Comparison of ENCODE assay signal across 15 mouse cellular contexts in genomic region chr11:82857307-82857848, GRCm38 (mm10). TPM values are rescaled to one million over a fixed set of nuclear protein-coding genes. Genes with fewer than 3 reads are reported as not detected.
DNase-seq lines count a peak whose midpoint lies in the region; ATAC-seq lines count a peak whose summit lies in the region.
"Had no signal": no experiment of that assay in that cellular context is flagged by ENCODE, and none has a peak within 500 bp of the region (broad histone marks: within the 10 kb centered on the region; RNA-seq: fewer than 3 reads in every experiment).

No protein-coding gene starts in this region.

- H3K4me3 ChIP-seq in forebrain, embryonic 13.5 days: no peak overlapping the region
- no peak overlapping the region for H3K4me3 ChIP-seq in forebrain, embryonic 10.5 days
- H3K4me3 ChIP-seq in lung, embryonic 15.5 days: no peak overlapping the region
- no peak overlapping the region for H3K4me3 ChIP-seq in liver, embryonic 15.5 days (replicated peaks)
- H3K4me3 ChIP-seq: embryonic facial prominence, embryonic 12.5 days; hindbrain, embryonic 15.5 days; midbrain, embryonic 10.5 days; myocyte had no signal

- H3K4me1 ChIP-seq in forebrain, embryonic 13.5 days: peaks cover 37% of the 10 kb centered on the region
- H3K4me1 ChIP-seq in forebrain, embryonic 10.5 days: peaks cover 26% of the 10 kb centered on the region
- 0 out of 2 replicates have a peak, but pooled peaks cover 5% of the 10 kb centered on the region for H3K4me1 ChIP-seq in lung, embryonic 15.5 days
- H3K4me1 ChIP-seq in liver, embryonic 15.5 days (replicated peaks): peaks cover 79% of the 10 kb centered on the region

- no peak for DNase-seq in forebrain, embryonic 10.5 days (ENCODE audit: extremely low spot score, low spot score)
- peak; percentile 52 to 64 for DNase-seq in kidney, adult 8-10 months
- no peak for DNase-seq in kidney, postnatal 10 days
- DNase-seq in lung, adult 18-20 months: no peak
- DNase-seq in urinary bladder, postnatal 10 days (ENCODE audit: low spot score): no peak
- DNase-seq: adrenal gland, postnatal 14 days; cerebellum, postnatal 36 days had no signal

- no peak overlapping the region for H3K4me2 ChIP-seq in forebrain, embryonic 13.5 days
- no peak overlapping the region for H3K4me2 ChIP-seq in lung, embryonic 15.5 days
- H3K4me2 ChIP-seq in liver, embryonic 15.5 days: no peak overlapping the region
- H3K4me2 ChIP-seq: embryonic facial prominence, embryonic 12.5 days; heart, embryonic 11.5 days; hindbrain, embryonic 15.5 days had no signal

- 81% methylated on average over 13 of the region's 13 CpGs for WGBS in forebrain, embryonic 13.5 days
- 88% methylated on average over 13 of the region's 13 CpGs for WGBS in forebrain, embryonic 10.5 days
- WGBS in lung, embryonic 15.5 days: 70% methylated on average over 13 of the region's 13 CpGs
- WGBS in liver, embryonic 15.5 days (ENCODE audit: insufficient replicate concordance): 68% methylated on average over 13 of the region's 13 CpGs

- no peak for ATAC-seq in forebrain, embryonic 13.5 days
- no peak for ATAC-seq in lung, embryonic 15.5 days (ENCODE audit: borderline replicate concordance, extremely low read depth, low FRiP score, low TSS enrichment)
- ATAC-seq in liver, embryonic 15.5 days (ENCODE audit: insufficient read depth): no peak

- no peaks in the 10 kb centered on the region for H3K36me3 ChIP-seq in forebrain, embryonic 13.5 days (ENCODE audit: poor library complexity, severe bottlenecking)
- H3K36me3 ChIP-seq in forebrain, embryonic 10.5 days (replicated peaks): no peaks in the 10 kb centered on the region
- no peaks in the 10 kb centered on the region for H3K36me3 ChIP-seq in lung, embryonic 15.5 days
- H3K36me3 ChIP-seq in liver, embryonic 15.5 days (replicated peaks): peaks cover 24% of the 10 kb centered on the region
- H3K36me3 ChIP-seq: embryonic facial prominence, embryonic 12.5 days; hindbrain, embryonic 15.5 days; midbrain, embryonic 10.5 days had no signal

- H3K27me3 ChIP-seq in forebrain, embryonic 13.5 days: no peaks in the 10 kb centered on the region
- no peaks in the 10 kb centered on the region for H3K27me3 ChIP-seq in forebrain, embryonic 10.5 days (ENCODE audit: poor library complexity, severe bottlenecking)
- no peaks in the 10 kb centered on the region for H3K27me3 ChIP-seq in lung, embryonic 15.5 days
- no peaks in the 10 kb centered on the region for H3K27me3 ChIP-seq in liver, embryonic 15.5 days
- H3K27me3 ChIP-seq: embryonic facial prominence, embryonic 12.5 days; hindbrain, embryonic 15.5 days had no signal

- no peaks in the 10 kb centered on the region for H3K9me3 ChIP-seq in forebrain, embryonic 13.5 days (replicated peaks)
- no peaks in the 10 kb centered on the region for H3K9me3 ChIP-seq in forebrain, embryonic 10.5 days
- H3K9me3 ChIP-seq in lung, embryonic 15.5 days: no peaks in the 10 kb centered on the region
- no peaks in the 10 kb centered on the region for H3K9me3 ChIP-seq in liver, embryonic 15.5 days (replicated peaks)
- H3K9me3 ChIP-seq: embryonic facial prominence, embryonic 12.5 days; hindbrain, embryonic 15.5 days; midbrain, embryonic 10.5 days had no signal

- H3K27ac ChIP-seq in forebrain, embryonic 13.5 days: peak overlapping the region; percentile 76; the same call in 1 of the 2 replicates
- no peak overlapping the region for H3K27ac ChIP-seq in forebrain, embryonic 10.5 days
- peak overlapping the region; percentile 36; the same call in 1 of the 2 replicates for H3K27ac ChIP-seq in lung, embryonic 15.5 days
- peak overlapping the region; percentile 77 for H3K27ac ChIP-seq in liver, embryonic 15.5 days (replicated peaks)
- H3K27ac ChIP-seq: embryonic facial prominence, embryonic 12.5 days; hindbrain, embryonic 15.5 days; midbrain, embryonic 10.5 days had no signal

- no peak overlapping the region for H3K9ac ChIP-seq in forebrain, embryonic 13.5 days
- no peak overlapping the region for H3K9ac ChIP-seq in lung, embryonic 15.5 days
- no peak overlapping the region for H3K9ac ChIP-seq in liver, embryonic 15.5 days
- H3K9ac ChIP-seq: embryonic facial prominence, embryonic 12.5 days; hindbrain, embryonic 15.5 days had no signal

RNA-seq across cellular contexts. Expression of gene Rffl, which starts 13.6 kb away (rescaled TPM):
- 14.4 and 15.1 TPM in 2 replicates for polyA plus RNA-seq in forebrain, embryonic 13.5 days (2015; fragmentation: Nextera tagmentation; extraction: Ambion mirVana)
- 8.8 and 9.5 TPM in 2 replicates for polyA plus RNA-seq in forebrain, embryonic 10.5 days (2016; fragmentation: Nextera tagmentation; extraction: Ambion mirVana)
- polyA plus RNA-seq in lung, embryonic 15.5 days (2015; fragmentation: Nextera tagmentation; extraction: Ambion mirVana): 11.5 and 12.0 TPM in 2 replicates
- polyA plus RNA-seq in liver, embryonic 15.5 days (2015; fragmentation: Nextera tagmentation; extraction: Ambion mirVana): 24.5 and 26.0 TPM in 2 replicates

RNA-seq across cellular contexts. Expression of gene Rad51d, which starts 33.0 kb away (rescaled TPM):
- 10.9 and 12.8 TPM in 2 replicates for polyA plus RNA-seq in forebrain, embryonic 13.5 days (2015; fragmentation: Nextera tagmentation; extraction: Ambion mirVana)
- polyA plus RNA-seq in forebrain, embryonic 10.5 days (2016; fragmentation: Nextera tagmentation; extraction: Ambion mirVana): 15.3 and 18.0 TPM in 2 replicates
- polyA plus RNA-seq in lung, embryonic 15.5 days (2015; fragmentation: Nextera tagmentation; extraction: Ambion mirVana): 12.2 and 13.2 TPM in 2 replicates
- 5.6 and 6.2 TPM in 2 replicates for polyA plus RNA-seq in liver, embryonic 15.5 days (2015; fragmentation: Nextera tagmentation; extraction: Ambion mirVana)

RNA-seq across cellular contexts. Expression of gene Fndc8, which starts 34.5 kb away (rescaled TPM):
- 0.22 and 0.42 TPM in 2 replicates for polyA plus RNA-seq in forebrain, embryonic 13.5 days (2015; fragmentation: Nextera tagmentation; extraction: Ambion mirVana)
- polyA plus RNA-seq in forebrain, embryonic 10.5 days (2016; fragmentation: Nextera tagmentation; extraction: Ambion mirVana): 0.18 and 0.22 TPM in 2 replicates
- polyA plus RNA-seq in lung, embryonic 15.5 days (2015; fragmentation: Nextera tagmentation; extraction: Ambion mirVana): 0.11 and 0.12 TPM in 2 replicates
- polyA plus RNA-seq in liver, embryonic 15.5 days (2015; fragmentation: Nextera tagmentation; extraction: Ambion mirVana): 0.07 and 0.18 TPM in 2 replicates
- polyA plus RNA-seq: heart, embryonic 11.5 days had no signal

RNA-seq across cellular contexts. Expression of gene Nle1, which starts 50.8 kb away (rescaled TPM):
- polyA plus RNA-seq in forebrain, embryonic 13.5 days (2015; fragmentation: Nextera tagmentation; extraction: Ambion mirVana): 28.1 and 35.9 TPM in 2 replicates
- polyA plus RNA-seq in forebrain, embryonic 10.5 days (2016; fragmentation: Nextera tagmentation; extraction: Ambion mirVana): 49.8 and 52.1 TPM in 2 replicates
- polyA plus RNA-seq in lung, embryonic 15.5 days (2015; fragmentation: Nextera tagmentation; extraction: Ambion mirVana): 29.4 and 34.1 TPM in 2 replicates
- polyA plus RNA-seq in liver, embryonic 15.5 days (2015; fragmentation: Nextera tagmentation; extraction: Ambion mirVana): 12.4 and 13.6 TPM in 2 replicates

RNA-seq across cellular contexts. Expression of gene Unc45b, which starts 53.0 kb away (rescaled TPM):
- polyA plus RNA-seq in forebrain, embryonic 13.5 days (2015; fragmentation: Nextera tagmentation; extraction: Ambion mirVana): 0.25 and 0.40 TPM in 2 replicates
- polyA plus RNA-seq in forebrain, embryonic 10.5 days (2016; fragmentation: Nextera tagmentation; extraction: Ambion mirVana): 0.23 and 0.31 TPM in 2 replicates
- 10.7 and 11.2 TPM in 2 replicates for polyA plus RNA-seq in lung, embryonic 15.5 days (2015; fragmentation: Nextera tagmentation; extraction: Ambion mirVana)
- 1.7 TPM in 2 replicates for polyA plus RNA-seq in liver, embryonic 15.5 days (2015; fragmentation: Nextera tagmentation; extraction: Ambion mirVana)

Comparison
In these comparisons a context has a peak if more than half of its experiments do, and no peak if none do; other contexts are left out.
1. DNase-seq: peak in kidney, adult 8-10 months (2 of 2); none in forebrain, embryonic 10.5 days (single experiment), kidney, postnatal 10 days (single experiment), lung, adult 18-20 months (0 of 2) and urinary bladder, postnatal 10 days (single experiment).